8 mouse cellular contexts compared by ENCODE assay signal in the genomic region with DNA sequence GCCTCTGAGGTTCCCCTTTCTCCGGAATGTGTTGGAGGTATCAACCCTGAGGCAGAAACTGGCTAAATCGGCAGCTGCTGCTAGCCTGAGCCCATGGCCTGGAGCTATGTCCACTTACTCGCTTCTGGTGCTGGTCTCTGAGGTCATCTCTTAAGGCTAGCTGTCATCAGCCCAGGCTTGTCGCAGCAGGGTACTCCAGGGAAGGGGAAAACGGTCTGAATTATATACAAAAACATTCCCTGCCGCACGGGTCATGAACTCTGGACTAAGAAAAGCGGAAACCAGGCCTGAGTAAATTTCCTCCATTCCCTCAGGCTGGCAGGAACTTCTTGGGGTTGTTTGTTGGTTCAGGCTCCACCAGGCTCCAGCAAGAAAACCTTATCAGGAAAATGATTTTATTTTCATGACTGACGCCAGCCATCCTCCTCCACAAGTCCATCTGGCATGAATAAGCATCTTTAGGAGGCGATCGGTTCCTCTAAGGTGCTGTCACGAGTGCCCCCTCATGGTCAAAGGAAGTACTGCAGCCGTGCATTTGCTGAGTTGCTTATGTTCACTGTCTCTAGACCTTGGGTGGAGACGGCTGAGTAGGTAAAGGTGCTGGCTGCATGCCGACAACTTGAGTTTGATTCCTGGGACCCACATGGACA. TPM values are rescaled to one million over a fixed set of nuclear protein-coding genes. Genes with fewer than 3 reads are reported as not detected.
DNase-seq lines count a peak whose midpoint lies in the region; ATAC-seq and TF ChIP-seq lines count a peak whose summit lies in the region.

No protein-coding gene starts in this region.

- WGBS in heart, embryonic 14.5 days: 17% methylated on average over 15 of the region's 15 CpGs
- WGBS in liver, embryonic 13.5 days (ENCODE audit: insufficient replicate concordance): 25% methylated on average over 15 of the region's 15 CpGs
- 23% methylated on average over 15 of the region's 15 CpGs for WGBS in neural tube, embryonic 12.5 days

- peak overlapping the region; percentile 64 for H3K27ac ChIP-seq in brown adipose tissue, adult 24 weeks (replicated peaks; ENCODE audit: low read depth, low read length)
- peak overlapping the region; percentile 78 to 79 for H3K27ac ChIP-seq in heart, embryonic 14.5 days (replicated peaks in 1 of 2; ENCODE audit: control insufficient read depth in 1 of 2, insufficient read depth in 1 of 2, low read depth in 2 of 2, low read length in 2 of 2)
- H3K27ac ChIP-seq in liver, embryonic 13.5 days: peak overlapping the region; percentile 78
- no peak overlapping the region for H3K27ac ChIP-seq in neural tube, embryonic 12.5 days
- peak overlapping the region; percentile 86 for H3K27ac ChIP-seq in testis, adult 2 months (ENCODE audit: control insufficient read depth, insufficient read depth, low read depth, low read length)

- peak; percentile 51 for ATAC-seq in heart, embryonic 14.5 days (ENCODE audit: insufficient number of reproducible peaks, insufficient read depth, low FRiP score, low read depth)
- ATAC-seq in liver, embryonic 13.5 days (ENCODE audit: low read depth): peak; percentile 34
- ATAC-seq in neural tube, embryonic 12.5 days (ENCODE audit: low FRiP score, low read depth): no peak

- peaks cover 3% of the 10 kb centered on the region; the same call in 1 of the 2 replicates for H3K36me3 ChIP-seq in heart, embryonic 14.5 days (ENCODE audit: control insufficient read depth, insufficient read depth, low read length)
- H3K36me3 ChIP-seq in liver, embryonic 13.5 days: no peaks in the 10 kb centered on the region
- no peaks in the 10 kb centered on the region for H3K36me3 ChIP-seq in neural tube, embryonic 12.5 days
- H3K36me3 ChIP-seq in testis, adult 2 months (ENCODE audit: control insufficient read depth, insufficient read depth, low read length): no peaks in the 10 kb centered on the region

- peak overlapping the region; percentile 17; the same call in 1 of the 2 replicates for H3K9ac ChIP-seq in heart, embryonic 14.5 days (ENCODE audit: low read length)
- peak overlapping the region; percentile 30; the same call in 1 of the 2 replicates for H3K9ac ChIP-seq in liver, embryonic 13.5 days
- H3K9ac ChIP-seq in neural tube, embryonic 12.5 days: no peak overlapping the region

- no peak for TF ChIP-seq POLR2A in testis, adult 2 months (IDR thresholded peaks at IDR 0.05; ENCODE audit: control insufficient read depth, low read depth, low read length)

- 0 out of 2 replicates have a peak overlapping the region, but pooled peaks have one; percentile 8 for H3K4me3 ChIP-seq in brown adipose tissue, adult 24 weeks (ENCODE audit: insufficient read depth, low read depth, low read length)
- H3K4me3 ChIP-seq in heart, embryonic 14.5 days (ENCODE audit: control insufficient read depth in 1 of 2, insufficient read depth in 1 of 2, low read depth in 1 of 2, low read length in 2 of 2): no peak overlapping the region
- no peak overlapping the region for H3K4me3 ChIP-seq in liver, embryonic 13.5 days (replicated peaks)
- H3K4me3 ChIP-seq in neural tube, embryonic 12.5 days: no peak overlapping the region
- no peak overlapping the region; the same call in 1 of the 2 replicates for H3K4me3 ChIP-seq in testis, adult 2 months (ENCODE audit: control insufficient read depth, low read depth, low read length)

- peak; percentile 96 for DNase-seq in CD4-positive, CD25-positive, alpha-beta regulatory T cell, adult 2 months (ENCODE audit: low read depth, low spot score)
- peak; percentile 23 for DNase-seq in fat pad, adult 2 months (ENCODE audit: extremely low read depth, low read depth, low spot score)
- DNase-seq in kidney, postnatal 14 days: peak; percentile 95
- DNase-seq in liver, embryonic 13.5 days: peak; percentile 89

- H3K4me2 ChIP-seq in heart, embryonic 14.5 days (ENCODE audit: low read length): peak overlapping the region; percentile 14; the same call in 1 of the 2 replicates
- peak overlapping the region; percentile 34 for H3K4me2 ChIP-seq in liver, embryonic 13.5 days
- H3K4me2 ChIP-seq in neural tube, embryonic 12.5 days (replicated peaks): peak overlapping the region; percentile 3; the same call in 1 of the 2 replicates

- peaks cover 6% of the 10 kb centered on the region for H3K4me1 ChIP-seq in brown adipose tissue, adult 24 weeks (ENCODE audit: control insufficient read depth, insufficient read depth, insufficient read length, low read length)
- H3K4me1 ChIP-seq in heart, embryonic 14.5 days (ENCODE audit: control insufficient read depth in 2 of 2, insufficient read depth in 2 of 2, low read length in 2 of 2): peaks cover 14 to 27% of the 10 kb centered on the region in 2 experiments
- peaks cover 45% of the 10 kb centered on the region for H3K4me1 ChIP-seq in liver, embryonic 13.5 days (replicated peaks)
- H3K4me1 ChIP-seq in neural tube, embryonic 12.5 days: peaks cover 24% of the 10 kb centered on the region
- peaks cover 24% of the 10 kb centered on the region for H3K4me1 ChIP-seq in testis, adult 2 months (ENCODE audit: control insufficient read depth, insufficient read depth, low read length)

- no peaks in the 10 kb centered on the region for H3K9me3 ChIP-seq in heart, embryonic 14.5 days (ENCODE audit: control insufficient read depth, low read length)
- H3K9me3 ChIP-seq in liver, embryonic 13.5 days (replicated peaks): no peaks in the 10 kb centered on the region; the same call in 1 of the 2 replicates
- H3K9me3 ChIP-seq in neural tube, embryonic 12.5 days: no peaks in the 10 kb centered on the region

- no peaks in the 10 kb centered on the region for H3K27me3 ChIP-seq in heart, embryonic 14.5 days (ENCODE audit: control insufficient read depth, insufficient read depth, low read length)
- H3K27me3 ChIP-seq in liver, embryonic 13.5 days: no peaks in the 10 kb centered on the region
- no peaks in the 10 kb centered on the region for H3K27me3 ChIP-seq in neural tube, embryonic 12.5 days (replicated peaks)
- no peaks in the 10 kb centered on the region for H3K27me3 ChIP-seq in testis, adult 2 months (ENCODE audit: control insufficient read depth, insufficient read depth, low read length)

- peak; percentile 96 for TF ChIP-seq CTCF in testis, adult 2 months (IDR thresholded peaks at IDR 0.05; ENCODE audit: control insufficient read depth, insufficient read depth, insufficient replicate concordance, low read depth, low read length)

RNA-seq across cellular contexts. Expression of a gene that starts 1.7 kb away (rescaled TPM):
- polyA plus RNA-seq in brown adipose tissue, adult 24 weeks (2012; ENCODE audit: insufficient read depth, insufficient read length, missing spikeins): 4.1 TPM in 2 replicates
- 5.5 and 7.5 TPM in 2 replicates for polyA plus RNA-seq in heart, embryonic 14.5 days (2014; fragmentation: Nextera tagmentation; extraction: Ambion mirVana)
- polyA plus RNA-seq in liver, embryonic 13.5 days (2015; fragmentation: Nextera tagmentation; extraction: Ambion mirVana): 3.2 and 3.7 TPM in 2 replicates
- polyA plus RNA-seq in neural tube, embryonic 12.5 days (2016; fragmentation: Nextera tagmentation; extraction: Ambion mirVana): 12.9 and 13.1 TPM in 2 replicates
- 3.3 and 3.8 TPM in 2 replicates for polyA plus RNA-seq in testis, adult 2 months (2012; rRNA removed)

RNA-seq across cellular contexts. Expression of a gene that starts 11.5 kb away (rescaled TPM):
- polyA plus RNA-seq in brown adipose tissue, adult 24 weeks (2012; ENCODE audit: insufficient read depth, insufficient read length, missing spikeins): not detected in 2 replicates
- 0.08 and 0.26 TPM in 2 replicates for polyA plus RNA-seq in heart, embryonic 14.5 days (2014; fragmentation: Nextera tagmentation; extraction: Ambion mirVana)
- 0.06 TPM in 1 of 2 replicates, not detected in the other for polyA plus RNA-seq in liver, embryonic 13.5 days (2015; fragmentation: Nextera tagmentation; extraction: Ambion mirVana)
- 0.09 and 0.14 TPM in 2 replicates for polyA plus RNA-seq in neural tube, embryonic 12.5 days (2016; fragmentation: Nextera tagmentation; extraction: Ambion mirVana)
- polyA plus RNA-seq in testis, adult 2 months (2012; rRNA removed): 0.72 and 0.78 TPM in 2 replicates

RNA-seq across cellular contexts. Expression of a gene that starts 17.9 kb away (rescaled TPM):
- polyA plus RNA-seq in brown adipose tissue, adult 24 weeks (2012; ENCODE audit: insufficient read depth, insufficient read length, missing spikeins): 19.1 and 20.9 TPM in 2 replicates
- 54.5 and 56.2 TPM in 2 replicates for polyA plus RNA-seq in heart, embryonic 14.5 days (2014; fragmentation: Nextera tagmentation; extraction: Ambion mirVana)
- 60.8 and 64.6 TPM in 2 replicates for polyA plus RNA-seq in liver, embryonic 13.5 days (2015; fragmentation: Nextera tagmentation; extraction: Ambion mirVana)
- 84.8 and 87.1 TPM in 2 replicates for polyA plus RNA-seq in neural tube, embryonic 12.5 days (2016; fragmentation: Nextera tagmentation; extraction: Ambion mirVana)
- polyA plus RNA-seq in testis, adult 2 months (2012; rRNA removed): 32.4 and 34.0 TPM in 2 replicates

RNA-seq across cellular contexts. Expression of a gene that starts 33.4 kb away (rescaled TPM):
- polyA plus RNA-seq in brown adipose tissue, adult 24 weeks (2012; ENCODE audit: insufficient read depth, insufficient read length, missing spikeins): 0.87 and 2.3 TPM in 2 replicates
- polyA plus RNA-seq in heart, embryonic 14.5 days (2014; fragmentation: Nextera tagmentation; extraction: Ambion mirVana): 0.14 TPM in 1 of 2 replicates, not detected in the other
- 0.16 and 0.27 TPM in 2 replicates for polyA plus RNA-seq in liver, embryonic 13.5 days (2015; fragmentation: Nextera tagmentation; extraction: Ambion mirVana)
- polyA plus RNA-seq in neural tube, embryonic 12.5 days (2016; fragmentation: Nextera tagmentation; extraction: Ambion mirVana): not detected in 2 replicates
- polyA plus RNA-seq in testis, adult 2 months (2012; rRNA removed): 307 and 344 TPM in 2 replicates

RNA-seq across cellular contexts. Expression of a gene that starts 40.4 kb away (rescaled TPM):
- 21.2 and 21.5 TPM in 2 replicates for polyA plus RNA-seq in brown adipose tissue, adult 24 weeks (2012; ENCODE audit: insufficient read depth, insufficient read length, missing spikeins)
- 511 and 538 TPM in 2 replicates for polyA plus RNA-seq in heart, embryonic 14.5 days (2014; fragmentation: Nextera tagmentation; extraction: Ambion mirVana)
- polyA plus RNA-seq in liver, embryonic 13.5 days (2015; fragmentation: Nextera tagmentation; extraction: Ambion mirVana): 292 and 314 TPM in 2 replicates
- polyA plus RNA-seq in neural tube, embryonic 12.5 days (2016; fragmentation: Nextera tagmentation; extraction: Ambion mirVana): 999 and 1,042 TPM in 2 replicates
- polyA plus RNA-seq in testis, adult 2 months (2012; rRNA removed): 548 and 576 TPM in 2 replicates

Comparison
In these comparisons a context has a peak if more than half of its experiments do, and no peak if none do; other contexts are left out.
1. DNase-seq: peak in every context shown above with its lines; median percentile 96 in CD4-positive, CD25-positive, alpha-beta regulatory T cell, adult 2 months; 95 in kidney, postnatal 14 days; 89 in liver, embryonic 13.5 days; 23 in fat pad, adult 2 months.